Mouse (Mus musculus): Measurements from ENCODE around the gene Gnat2.

Gnat2 gene

GRCm38 (mm10) chr3:108085281-108085720, 7.3 kb upstream of the Gnat2 start:
- peak; percentile 86 to 89 for DNase-seq (ENCODE audit: low spot score in 2 of 2)

DNA sequence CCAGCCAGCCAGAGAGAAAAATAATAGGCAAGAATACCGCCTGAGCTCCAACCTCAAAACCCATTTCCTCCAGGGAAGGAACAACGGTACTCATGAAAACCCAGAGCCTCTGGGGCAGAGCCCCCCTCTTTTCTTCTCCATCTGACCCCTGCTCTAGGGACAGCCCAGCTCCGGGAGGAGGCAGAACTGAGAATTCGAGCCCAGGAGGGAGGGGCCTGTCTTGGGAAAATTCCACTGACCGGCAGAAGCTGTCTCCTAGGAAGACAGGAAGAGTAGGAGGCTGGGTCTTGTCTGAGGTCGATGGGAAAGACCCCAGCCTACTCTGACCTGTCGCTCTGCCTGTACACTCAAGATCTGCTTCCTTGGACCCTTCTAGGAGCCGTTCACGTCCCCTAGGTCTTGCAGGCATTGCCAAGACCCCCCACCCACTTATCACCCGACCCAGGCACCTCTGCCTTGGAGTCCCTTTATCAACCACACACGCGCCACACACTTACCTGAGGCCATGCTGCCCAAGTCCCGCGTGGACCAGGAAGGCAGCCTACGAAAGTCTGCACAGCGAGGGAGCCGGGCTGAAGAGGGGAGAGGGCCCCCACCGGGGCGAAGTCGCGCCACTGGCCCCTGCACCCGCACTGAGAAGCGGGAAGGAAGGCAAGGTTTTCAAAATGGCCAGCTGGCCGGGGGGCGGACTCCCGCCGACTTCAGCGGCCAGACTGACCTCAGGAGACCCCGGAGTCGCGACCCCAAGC, 6.7 kb upstream of the Gnat2 start:
- DNase-seq (ENCODE audit: low spot score in 2 of 2), result no peak

DNA sequence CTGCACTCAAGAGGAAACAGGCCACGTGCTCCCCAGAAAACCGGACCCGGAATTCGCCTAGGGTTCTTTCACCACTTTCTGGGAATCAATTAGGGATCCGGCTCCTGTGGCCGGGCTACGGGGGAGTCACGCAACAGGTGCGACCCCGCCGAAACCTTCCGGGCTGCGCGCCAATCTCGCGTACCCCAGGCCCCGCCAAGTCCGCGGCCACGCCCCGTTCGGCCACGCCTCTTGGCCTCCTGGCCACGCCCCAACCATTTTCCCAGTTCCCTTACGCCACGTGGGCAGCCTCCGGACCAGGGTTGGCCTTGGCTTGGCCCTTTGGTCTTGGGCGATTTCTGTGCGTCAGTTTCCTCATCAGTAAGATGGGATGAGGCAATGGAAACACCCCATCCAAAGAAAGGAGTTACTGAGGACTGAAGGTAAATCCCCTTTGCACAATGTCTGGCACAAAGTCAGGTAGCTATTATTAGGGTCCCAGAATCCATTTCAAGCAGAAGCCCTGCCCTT, 6.1 kb upstream of the Gnat2 start, which contains the start of gene Ampd2:
Gene Ampd2 (minus strand): TSS at position 182 of the 510 bp plus-strand sequence.
- no peak for DNase-seq (ENCODE audit: low spot score in 2 of 2)

- DNase-seq (ENCODE audit: low spot score in 2 of 2), result no peak
Observed at GRCm38 (mm10) chr3:108087329-108087728, 5.3 kb upstream of the Gnat2 start.

- DNase-seq (ENCODE audit: low spot score in 2 of 2), result no peak
Observed at GRCm38 (mm10) chr3:108088842-108089380, 3.7 kb upstream of the Gnat2 start.

DNA sequence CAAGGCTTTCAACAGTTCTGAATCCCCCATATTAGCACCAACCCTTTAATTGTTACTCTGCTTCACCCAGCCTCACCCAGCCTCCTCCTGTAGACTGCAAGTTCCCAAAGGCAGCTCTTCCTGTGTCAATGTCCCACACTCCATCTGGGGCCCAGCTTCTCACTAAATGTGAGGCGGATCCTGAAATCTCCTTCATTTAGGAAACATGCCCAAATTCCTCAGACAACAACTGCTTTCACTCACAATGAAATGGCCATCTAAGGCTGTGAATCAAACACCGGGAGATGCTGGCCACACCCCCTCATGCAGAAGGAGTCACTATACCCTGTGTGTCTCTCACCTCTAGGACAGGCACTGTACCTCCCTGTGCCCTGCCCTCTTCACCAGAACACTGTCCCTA, 2.7 kb upstream of the Gnat2 start:
- DNase-seq (ENCODE audit: low spot score in 2 of 2), result no peak

- no peak for DNase-seq (ENCODE audit: low spot score in 2 of 2)
Observed at GRCm38 (mm10) chr3:108090561-108090960, 2.0 kb upstream of the Gnat2 start.

GRCm38 (mm10) chr3:108092030-108092429, 559 bp upstream of the Gnat2 start:
- no peak for DNase-seq (ENCODE audit: low spot score in 2 of 2)

DNA sequence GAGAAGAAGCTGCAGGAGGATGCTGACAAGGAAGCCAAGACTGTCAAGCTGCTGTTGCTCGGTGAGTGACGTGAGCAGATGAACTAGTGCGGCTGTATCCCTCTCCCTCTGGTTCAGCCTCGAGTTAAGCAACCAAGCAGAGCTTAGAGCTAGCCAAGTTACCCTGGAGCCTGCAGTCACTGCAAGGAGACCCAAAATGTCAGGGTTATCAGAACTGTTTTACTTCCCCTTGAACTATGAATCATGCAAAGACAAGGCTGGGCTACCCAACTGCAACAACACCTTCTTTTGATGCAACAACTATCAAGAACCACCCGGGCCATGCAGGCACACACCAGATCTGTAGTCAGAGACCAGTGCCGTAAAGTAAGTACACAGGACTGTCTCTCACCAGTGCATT, 717 bp downstream of the Gnat2 start:
- DNase-seq (ENCODE audit: low spot score in 2 of 2), result no peak

GRCm38 (mm10) chr3:108094146-108094545, 1.6 kb downstream of the Gnat2 start:
- no peak for DNase-seq (ENCODE audit: low spot score in 2 of 2)

DNA sequence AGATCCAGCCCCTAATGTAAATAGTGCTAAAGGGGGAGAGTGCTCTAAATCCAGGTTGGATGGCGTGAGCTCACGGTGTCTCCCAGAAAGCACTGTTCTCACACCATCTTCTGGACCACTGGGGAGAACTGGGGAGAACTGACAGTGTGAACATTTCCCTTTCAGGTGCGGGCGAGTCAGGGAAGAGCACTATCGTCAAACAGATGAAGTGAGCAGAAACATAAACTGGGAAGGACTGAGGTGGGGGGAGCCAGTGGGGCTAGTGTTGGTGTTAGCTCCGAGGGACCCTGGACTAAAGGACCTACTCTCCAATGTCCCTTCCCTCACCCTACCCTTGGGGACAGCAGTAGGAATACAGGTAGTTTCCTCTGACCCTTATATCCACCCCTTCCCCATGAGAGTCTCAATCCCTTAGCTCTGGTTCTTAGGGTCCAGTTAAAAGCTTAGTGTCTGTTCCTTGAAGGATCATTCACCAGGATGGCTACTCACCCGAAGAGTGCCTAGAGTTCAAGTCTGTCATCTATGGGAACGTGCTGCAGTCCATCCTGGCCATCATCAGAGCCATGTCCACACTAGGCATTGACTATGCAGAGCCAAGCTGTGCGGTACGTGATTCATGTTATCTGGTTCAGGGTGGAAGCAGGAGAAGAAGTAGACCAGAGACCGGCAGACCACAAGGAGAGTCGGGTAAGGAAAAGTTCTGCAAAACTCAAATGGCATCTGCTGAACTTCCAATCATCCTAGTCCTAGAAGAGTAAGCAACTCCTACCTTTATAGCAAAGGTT, 2.6 kb downstream of the Gnat2 start:
- DNase-seq (ENCODE audit: low spot score in 2 of 2), result no peak

- no peak for DNase-seq (ENCODE audit: low spot score in 2 of 2)
Observed at GRCm38 (mm10) chr3:108096226-108096625, 3.6 kb downstream of the Gnat2 start.

GRCm38 (mm10) chr3:108096726-108097125, 4.1 kb downstream of the Gnat2 start:
- no peak for DNase-seq (ENCODE audit: low spot score in 2 of 2)

DNA sequence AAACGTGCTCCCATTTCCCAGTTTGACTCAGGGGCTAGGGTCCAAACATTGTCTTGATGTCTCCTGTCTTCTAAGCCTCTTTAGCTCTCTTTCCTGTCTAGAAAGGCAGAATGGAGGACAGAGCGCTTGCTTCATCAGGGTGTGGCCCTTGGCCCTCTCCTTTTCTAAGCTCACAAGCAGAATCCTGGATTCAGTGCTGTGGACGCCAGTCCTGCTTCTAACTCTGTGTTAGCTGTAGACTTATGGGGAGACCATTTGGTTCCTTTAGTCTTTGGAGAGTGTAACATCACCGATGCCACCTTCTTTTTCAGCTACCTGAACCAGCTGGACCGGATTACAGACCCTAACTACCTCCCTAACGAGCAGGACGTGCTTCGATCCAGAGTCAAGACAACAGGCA, 5.1 kb downstream of the Gnat2 start:
- DNase-seq (ENCODE audit: low spot score in 2 of 2), result no peak

DNA sequence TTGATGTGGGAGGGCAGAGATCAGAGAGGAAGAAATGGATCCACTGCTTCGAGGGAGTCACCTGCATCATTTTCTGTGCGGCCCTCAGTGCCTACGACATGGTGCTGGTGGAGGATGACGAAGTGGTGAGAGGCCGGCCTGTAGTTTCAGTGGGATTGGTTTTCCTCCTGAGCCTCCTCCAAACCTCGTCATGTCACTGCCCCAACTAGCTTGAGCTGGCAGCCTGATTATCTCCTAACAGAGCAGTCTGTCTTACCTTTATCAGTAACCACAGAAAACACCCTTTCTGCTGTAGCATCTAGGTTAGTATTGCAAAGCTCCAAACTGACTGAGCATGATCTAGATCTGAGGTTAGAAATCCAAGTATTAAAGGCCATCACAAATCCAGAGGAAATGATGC, 5.7 kb downstream of the Gnat2 start:
- no peak for DNase-seq (ENCODE audit: low spot score in 2 of 2)

GRCm38 (mm10) chr3:108101594-108101993, 9.0 kb downstream of the Gnat2 start:
- no peak for DNase-seq (ENCODE audit: low spot score in 2 of 2)

DNA sequence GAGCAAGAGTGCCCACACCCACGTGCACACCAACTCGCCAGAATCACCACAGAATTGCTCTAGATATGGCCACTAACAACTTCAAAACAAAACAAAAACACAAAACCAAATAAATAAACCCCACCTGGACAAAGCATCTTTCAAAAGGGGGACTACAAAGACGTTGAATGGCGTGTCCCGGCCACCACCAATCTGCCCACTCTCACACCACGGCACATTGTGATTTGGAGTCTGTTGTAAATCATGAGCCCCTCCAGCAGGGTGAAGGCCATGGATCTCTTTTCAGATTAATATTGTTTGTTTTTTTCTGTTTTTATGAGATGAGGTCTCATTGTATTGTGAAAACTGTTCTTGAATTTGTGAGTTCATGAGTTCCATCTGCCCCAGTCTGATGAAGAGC, 9.5 kb downstream of the Gnat2 start:
- no peak for DNase-seq (ENCODE audit: low spot score in 2 of 2)

- no peak for DNase-seq (ENCODE audit: low spot score in 2 of 2)
Observed at GRCm38 (mm10) chr3:108105281-108105680, 12.7 kb downstream of the Gnat2 start.

GRCm38 (mm10) chr3:108111320-108111719, 18.7 kb downstream of the Gnat2 start:
- DNase-seq (ENCODE audit: low spot score in 2 of 2), result no peak

DNA sequence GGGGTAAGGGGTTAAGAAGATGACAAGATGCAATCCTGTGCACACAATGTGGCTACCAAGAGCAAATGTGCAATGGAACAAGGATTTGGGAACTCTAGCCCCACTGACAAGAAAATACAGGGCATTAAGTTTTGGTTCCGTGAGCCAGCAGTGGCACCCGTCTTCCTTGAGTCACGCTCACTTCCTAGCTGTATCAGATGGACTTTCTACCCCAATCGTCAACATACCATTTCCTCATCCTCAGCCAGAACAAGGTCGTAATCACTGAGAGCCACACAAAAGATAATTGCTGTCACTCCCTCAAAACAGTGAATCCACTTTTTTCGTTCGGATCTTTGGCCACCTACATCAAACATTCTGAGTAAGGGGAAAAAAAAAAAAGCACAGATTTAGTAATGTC, 19.7 kb downstream of the Gnat2 start:
- DNase-seq (ENCODE audit: low spot score in 2 of 2), result no peak

DNA sequence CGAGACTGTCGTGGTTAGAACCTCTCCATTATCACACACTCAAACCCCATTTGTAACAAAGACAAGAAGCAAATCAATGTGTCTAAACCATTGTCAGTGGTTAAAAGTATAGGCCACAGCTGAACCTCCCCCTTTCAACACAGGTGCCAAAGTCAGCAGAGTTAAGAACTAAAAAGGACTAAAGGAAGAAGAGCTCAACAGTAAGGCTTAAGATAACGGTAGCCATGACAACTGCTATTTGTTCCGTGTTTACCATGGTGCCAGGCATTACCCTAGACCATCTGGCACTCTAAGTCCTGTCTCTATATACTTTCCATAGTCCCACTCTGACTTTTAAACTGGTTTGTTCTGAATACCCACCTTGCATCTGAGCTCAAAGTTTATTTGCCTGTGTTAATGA, 20.1 kb downstream of the Gnat2 start:
- no peak for DNase-seq (ENCODE audit: low spot score in 2 of 2)

GRCm38 (mm10) chr3:108113591-108114289, 21.2 kb downstream of the Gnat2 start:
- no peak for DNase-seq (ENCODE audit: low spot score in 2 of 2)

Data from right cerebral cortex, postnatal 36 days (tissue).